Mouse (Mus musculus): ENCODE results near the gene Cyp3a41a. TPM values are rescaled to one million over a fixed set of nuclear protein-coding genes. Genes with fewer than 3 reads are reported as not detected.

The Cyp3a41a gene
- 0.10 and 0.30 TPM in 2 replicates for polyA plus RNA-seq (2015; fragmentation: Nextera tagmentation; extraction: Ambion mirVana)

GRCm38 (mm10) chr5:145720036-145720435, at the start of gene Cyp3a41a:
TSS of gene Cyp3a41a (minus strand) at chr5:145720136.

Other genes with a start within 250 kb of the Cyp3a41a start
- not detected in 2 replicates for gene Cyp3a41b, start 135.4 kb downstream of the Cyp3a41a start, polyA plus RNA-seq (2015; fragmentation: Nextera tagmentation; extraction: Ambion mirVana)
- 0.19 TPM in 1 of 2 replicates, not detected in the other for gene Cyp3a44, start 85.7 kb upstream of the Cyp3a41a start, polyA plus RNA-seq (2015; fragmentation: Nextera tagmentation; extraction: Ambion mirVana)
- gene Cyp3a11, start 159.8 kb upstream of the Cyp3a41a start, polyA plus RNA-seq (2015; fragmentation: Nextera tagmentation; extraction: Ambion mirVana), result 0.23 and 0.64 TPM in 2 replicates

Data from urinary bladder, postnatal 0 days (tissue).